15 mouse cellular contexts compared by ENCODE assay signal in the genomic region with DNA sequence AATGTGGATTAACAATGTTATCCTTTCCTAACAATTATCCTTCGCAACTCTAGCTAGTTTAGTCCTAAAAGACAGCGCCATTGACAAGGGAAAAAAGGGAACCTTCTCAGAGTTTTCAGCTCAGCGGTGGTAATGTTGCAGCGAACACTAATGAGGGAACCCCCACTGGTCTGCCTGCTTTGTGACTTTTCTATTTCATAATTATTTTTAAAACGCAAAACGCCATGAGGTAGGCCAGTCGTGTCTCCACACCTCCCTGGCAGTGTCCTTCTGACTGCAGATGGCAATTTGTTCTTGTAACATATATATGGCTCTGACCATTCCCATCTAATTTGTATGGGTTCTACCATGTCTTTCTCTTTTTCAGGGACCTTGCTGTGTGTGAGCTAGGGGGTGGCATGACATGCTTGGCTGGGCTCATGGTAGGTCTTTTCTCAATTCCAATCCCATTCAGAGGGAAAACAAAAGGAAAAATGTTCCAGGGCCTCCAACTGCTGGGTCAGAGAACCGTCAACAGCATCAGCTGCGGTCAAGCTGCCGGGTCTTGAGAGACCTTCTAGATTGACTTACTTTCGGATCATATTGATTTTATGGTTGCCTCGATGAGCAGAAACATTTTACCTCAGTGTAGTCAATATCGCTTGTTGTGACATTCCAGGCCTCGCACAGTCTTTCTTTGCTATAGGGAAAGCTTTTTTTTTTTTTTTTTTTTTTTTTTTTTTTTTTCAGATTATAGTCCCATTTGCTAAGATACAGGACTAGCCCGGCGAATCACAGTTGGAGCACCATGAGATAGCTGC.
DNase-seq lines count a peak whose midpoint lies in the region; ATAC-seq lines count a peak whose summit lies in the region.
"Had no signal": no experiment of that assay in that cellular context is flagged by ENCODE, and none has a peak within 500 bp of the region (broad histone marks: within the 10 kb centered on the region; RNA-seq: fewer than 3 reads in every experiment).

No protein-coding gene starts in this region.

- H3K4me2 ChIP-seq in hindbrain, embryonic 13.5 days: peak overlapping the region; percentile 44; the same call in 1 of the 2 replicates
- peak overlapping the region; percentile 43; the same call in 1 of the 2 replicates for H3K4me2 ChIP-seq in midbrain, embryonic 16.5 days (ENCODE audit: low read length)
- H3K4me2 ChIP-seq: heart, embryonic 13.5 days had no signal

- no peak overlapping the region for H3K4me3 ChIP-seq in forebrain, embryonic 10.5 days
- H3K4me3 ChIP-seq in hindbrain, embryonic 13.5 days: no peak overlapping the region
- no peak overlapping the region for H3K4me3 ChIP-seq in midbrain, embryonic 16.5 days (ENCODE audit: low read depth, low read length)
- H3K4me3 ChIP-seq: heart, embryonic 13.5 days had no signal

- ATAC-seq in hindbrain, embryonic 13.5 days (ENCODE audit: low FRiP score): no peak
- peak; percentile 27; the same call in 1 of the 2 replicates for ATAC-seq in midbrain, embryonic 16.5 days
- ATAC-seq: CD4-positive, CD25-positive, alpha-beta regulatory T cell, adult 4 months had no signal

- no peaks in the 10 kb centered on the region for H3K36me3 ChIP-seq in forebrain, embryonic 10.5 days (replicated peaks)
- H3K36me3 ChIP-seq in hindbrain, embryonic 13.5 days: no peaks in the 10 kb centered on the region
- no peaks in the 10 kb centered on the region for H3K36me3 ChIP-seq in midbrain, embryonic 16.5 days (ENCODE audit: control insufficient read depth, insufficient read depth, low read length)
- H3K36me3 ChIP-seq: heart, embryonic 13.5 days had no signal

- H3K27me3 ChIP-seq in forebrain, embryonic 10.5 days (ENCODE audit: poor library complexity, severe bottlenecking): peaks cover 52% of the 10 kb centered on the region
- peaks cover 20% of the 10 kb centered on the region for H3K27me3 ChIP-seq in hindbrain, embryonic 13.5 days
- peaks cover 13% of the 10 kb centered on the region for H3K27me3 ChIP-seq in midbrain, embryonic 16.5 days (ENCODE audit: control insufficient read depth, insufficient read depth, low read depth, low read length)
- H3K27me3 ChIP-seq: heart, embryonic 13.5 days had no signal

- peak overlapping the region; percentile 72 for H3K27ac ChIP-seq in forebrain, embryonic 10.5 days
- H3K27ac ChIP-seq in hindbrain, embryonic 13.5 days: peak overlapping the region; percentile 74
- no peak overlapping the region; the same call in 1 of the 2 replicates for H3K27ac ChIP-seq in midbrain, embryonic 16.5 days (ENCODE audit: low read length)
- H3K27ac ChIP-seq: heart, embryonic 13.5 days; macrophage had no signal

- H3K9me3 ChIP-seq in forebrain, embryonic 10.5 days: peaks cover 6% of the 10 kb centered on the region; the same call in 1 of the 2 replicates
- H3K9me3 ChIP-seq in hindbrain, embryonic 13.5 days: no peaks in the 10 kb centered on the region
- H3K9me3 ChIP-seq in midbrain, embryonic 16.5 days (replicated peaks; ENCODE audit: control insufficient read depth, low read length, poor library complexity, severe bottlenecking): no peaks in the 10 kb centered on the region
- H3K9me3 ChIP-seq: heart, embryonic 13.5 days had no signal

- DNase-seq in Muller cell, postnatal 12 days (ENCODE audit: inconsistent ontology term): peak; percentile 83
- DNase-seq in forebrain, embryonic 10.5 days (ENCODE audit: extremely low spot score, low spot score): peak; percentile 53
- no peak for DNase-seq in spleen, postnatal 36 days (ENCODE audit: low spot score in 2 of 2)
- no peak for DNase-seq in kidney, postnatal 10 days
- no peak for DNase-seq in layer of hippocampus, postnatal 25 days (ENCODE audit: extremely low spot score in 1 of 2, low spot score in 1 of 2)
- no peak for DNase-seq in spleen, adult 18-20 months
- DNase-seq: adrenal gland, adult 2 months; layer of hippocampus, postnatal 36 days; lung, adult 18-20 months; thymus, postnatal 25 days had no signal

- H3K4me1 ChIP-seq in forebrain, embryonic 10.5 days: peaks cover 56% of the 10 kb centered on the region
- H3K4me1 ChIP-seq in hindbrain, embryonic 13.5 days (replicated peaks): peaks cover 38% of the 10 kb centered on the region
- peaks cover 14% of the 10 kb centered on the region for H3K4me1 ChIP-seq in midbrain, embryonic 16.5 days (ENCODE audit: control insufficient read depth, insufficient read depth, low read length)
- H3K4me1 ChIP-seq: heart, embryonic 13.5 days had no signal

- 31% methylated on average over 16 of the region's 16 CpGs for WGBS in forebrain, embryonic 10.5 days
- 22% methylated on average over 16 of the region's 16 CpGs for WGBS in hindbrain, embryonic 13.5 days
- 17% methylated on average over 16 of the region's 16 CpGs for WGBS in midbrain, embryonic 16.5 days

- H3K9ac ChIP-seq in hindbrain, embryonic 13.5 days: no peak overlapping the region
- no peak overlapping the region for H3K9ac ChIP-seq in midbrain, embryonic 16.5 days (ENCODE audit: low read depth, low read length)
- H3K9ac ChIP-seq: heart, embryonic 13.5 days had no signal

Comparison
In these comparisons a context has a peak if more than half of its experiments do, and no peak if none do; other contexts are left out.
1. DNase-seq: peak in Muller cell, postnatal 12 days (single experiment) and forebrain, embryonic 10.5 days (single experiment); none in spleen, postnatal 36 days (0 of 2), kidney, postnatal 10 days (single experiment), layer of hippocampus, postnatal 25 days (0 of 2) and spleen, adult 18-20 months (0 of 2).